In the genomic region with DNA sequence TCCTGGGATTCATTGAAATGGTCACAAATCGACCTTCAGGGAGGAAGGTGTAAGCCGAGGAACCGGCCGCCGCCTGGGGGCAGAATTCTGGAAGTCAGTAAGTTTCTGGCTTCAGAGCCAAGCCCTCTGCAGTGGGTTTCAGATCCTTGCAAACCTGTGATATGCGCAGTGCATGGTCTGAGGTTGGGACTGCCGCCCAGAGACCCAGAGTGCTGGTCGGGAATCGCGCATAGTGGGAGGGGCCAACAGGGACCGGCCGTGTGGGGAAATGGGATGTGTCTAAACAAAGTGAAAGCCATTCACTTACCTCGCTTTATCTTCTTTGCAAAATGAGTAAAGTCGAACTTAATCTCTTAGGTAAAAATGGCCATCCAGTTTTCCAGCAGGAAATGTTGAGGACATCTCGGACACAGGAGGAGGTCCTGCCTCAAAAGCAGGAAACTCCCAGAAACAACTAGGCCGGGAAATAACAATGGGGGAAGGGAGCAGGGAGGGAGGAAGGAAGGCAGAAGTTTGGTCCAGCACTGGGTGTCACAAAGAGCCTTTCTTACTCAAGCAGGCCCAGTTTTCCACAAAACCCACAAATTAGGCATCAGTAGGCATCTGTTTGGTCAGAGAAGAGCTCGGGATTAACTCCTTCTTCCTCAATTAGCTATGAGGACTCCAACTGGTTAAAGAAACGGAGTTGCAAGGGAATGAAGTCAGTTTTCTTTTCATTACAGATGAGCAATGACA, we compare ENCODE assay signal across 8 mouse cellular contexts. TPM values are rescaled to one million over a fixed set of nuclear protein-coding genes. Genes with fewer than 3 reads are reported as not detected.
DNase-seq lines count a peak whose midpoint lies in the region; ATAC-seq lines count a peak whose summit lies in the region.

No protein-coding gene starts in this region.

- ATAC-seq in embryonic facial prominence, embryonic 14.5 days (ENCODE audit: low read depth): peak; percentile 95
- peak; percentile 93 for ATAC-seq in heart, embryonic 12.5 days (ENCODE audit: insufficient number of reproducible peaks, low FRiP score)
- ATAC-seq in kidney, embryonic 15.5 days (replicated peaks; ENCODE audit: low FRiP score): peak; percentile 99
- peak; percentile 84 for ATAC-seq in liver, embryonic 11.5 days (replicated peaks; ENCODE audit: low FRiP score)

- H3K9ac ChIP-seq in embryonic facial prominence, embryonic 14.5 days (ENCODE audit: low read depth, low read length): peak overlapping the region; percentile 55
- peak overlapping the region; percentile 55 for H3K9ac ChIP-seq in heart, embryonic 12.5 days
- peak overlapping the region; percentile 21; the same call in 1 of the 2 replicates for H3K9ac ChIP-seq in kidney, embryonic 15.5 days
- peak overlapping the region; percentile 52 for H3K9ac ChIP-seq in liver, embryonic 11.5 days (ENCODE audit: low read depth, low read length)

- H3K27ac ChIP-seq in embryonic facial prominence, embryonic 14.5 days (replicated peaks; ENCODE audit: low read depth, low read length): peak overlapping the region; percentile 63
- H3K27ac ChIP-seq in heart, embryonic 12.5 days (ENCODE audit: poor library complexity, severe bottlenecking): peak overlapping the region; percentile 61
- H3K27ac ChIP-seq in kidney, embryonic 15.5 days: peak overlapping the region; percentile 84
- H3K27ac ChIP-seq in liver, embryonic 11.5 days (ENCODE audit: low read depth, low read length): no peak overlapping the region; the same call in 1 of the 2 replicates

- 7% methylated on average over 18 of the region's 18 CpGs for WGBS in embryonic facial prominence, embryonic 14.5 days
- WGBS in heart, embryonic 12.5 days: 12% methylated on average over 18 of the region's 18 CpGs
- 11% methylated on average over 18 of the region's 18 CpGs for WGBS in kidney, embryonic 15.5 days
- WGBS in liver, embryonic 11.5 days: 7% methylated on average over 18 of the region's 18 CpGs

- peak overlapping the region; percentile 42 for H3K4me3 ChIP-seq in embryonic facial prominence, embryonic 14.5 days (ENCODE audit: low read depth, low read length)
- peak overlapping the region; percentile 50 for H3K4me3 ChIP-seq in heart, embryonic 12.5 days
- H3K4me3 ChIP-seq in kidney, embryonic 15.5 days (replicated peaks): peak overlapping the region; percentile 42
- peak overlapping the region; percentile 51 for H3K4me3 ChIP-seq in liver, embryonic 11.5 days (ENCODE audit: low read depth, low read length)

- H3K4me2 ChIP-seq in embryonic facial prominence, embryonic 14.5 days (ENCODE audit: low read depth, low read length): peak overlapping the region; percentile 57
- H3K4me2 ChIP-seq in heart, embryonic 12.5 days: peak overlapping the region; percentile 68
- peak overlapping the region; percentile 56 for H3K4me2 ChIP-seq in kidney, embryonic 15.5 days
- peak overlapping the region; percentile 71 for H3K4me2 ChIP-seq in liver, embryonic 11.5 days

- H3K27me3 ChIP-seq in embryonic facial prominence, embryonic 14.5 days (replicated peaks; ENCODE audit: control insufficient read depth, insufficient read depth, low read length): no peaks in the 10 kb centered on the region
- no peaks in the 10 kb centered on the region for H3K27me3 ChIP-seq in heart, embryonic 12.5 days (replicated peaks)
- H3K27me3 ChIP-seq in kidney, embryonic 15.5 days: no peaks in the 10 kb centered on the region
- no peaks in the 10 kb centered on the region for H3K27me3 ChIP-seq in liver, embryonic 11.5 days (replicated peaks; ENCODE audit: control insufficient read depth, insufficient read depth, low read length)
- no peaks in the 10 kb centered on the region for H3K27me3 ChIP-seq in splenic B cell, adult 2 months (ENCODE audit: control insufficient read depth, insufficient read depth, low read length, poor library complexity, severe bottlenecking)

- peaks cover 8% of the 10 kb centered on the region; the same call in 1 of the 2 replicates for H3K4me1 ChIP-seq in embryonic facial prominence, embryonic 14.5 days (ENCODE audit: control insufficient read depth, insufficient read depth, low read length)
- H3K4me1 ChIP-seq in heart, embryonic 12.5 days (replicated peaks): no peaks in the 10 kb centered on the region; the same call in 1 of the 2 replicates
- peaks cover 10% of the 10 kb centered on the region for H3K4me1 ChIP-seq in kidney, embryonic 15.5 days
- no peaks in the 10 kb centered on the region for H3K4me1 ChIP-seq in liver, embryonic 11.5 days (replicated peaks; ENCODE audit: control insufficient read depth, insufficient read depth, low read length)

- no peaks in the 10 kb centered on the region for H3K36me3 ChIP-seq in embryonic facial prominence, embryonic 14.5 days (ENCODE audit: control insufficient read depth, insufficient read depth, low read length)
- no peaks in the 10 kb centered on the region for H3K36me3 ChIP-seq in heart, embryonic 12.5 days
- H3K36me3 ChIP-seq in kidney, embryonic 15.5 days: no peaks in the 10 kb centered on the region
- H3K36me3 ChIP-seq in liver, embryonic 11.5 days (ENCODE audit: control insufficient read depth, insufficient read depth, low read length): no peaks in the 10 kb centered on the region
- no peaks in the 10 kb centered on the region for H3K36me3 ChIP-seq in splenic B cell, adult 2 months (ENCODE audit: control insufficient read depth, insufficient read depth, low read length, poor library complexity, severe bottlenecking)

- peak; percentile 87 for DNase-seq in 3134 (ENCODE audit: extremely low read depth, insufficient read length, low spot score)
- peak; percentile 81 for DNase-seq in adrenal gland, postnatal 10 days
- peak; percentile 86 for DNase-seq in embryonic facial prominence, embryonic 14.5 days (ENCODE audit: low spot score)
- DNase-seq in liver, embryonic 11.5 days (ENCODE audit: low spot score): peak; percentile 48
- peak; percentile 44 for DNase-seq in naive thymus-derived CD4-positive, alpha-beta T cell, adult 2 months (ENCODE audit: low read depth)
- DNase-seq in splenic B cell, adult 2 months (ENCODE audit: low read depth, low spot score): peak; percentile 59

- no peaks in the 10 kb centered on the region for H3K9me3 ChIP-seq in embryonic facial prominence, embryonic 14.5 days (ENCODE audit: control insufficient read depth, low read length)
- H3K9me3 ChIP-seq in heart, embryonic 12.5 days (replicated peaks): no peaks in the 10 kb centered on the region
- no peaks in the 10 kb centered on the region for H3K9me3 ChIP-seq in kidney, embryonic 15.5 days (replicated peaks)
- H3K9me3 ChIP-seq in liver, embryonic 11.5 days (ENCODE audit: control insufficient read depth, low read length): no peaks in the 10 kb centered on the region

RNA-seq across cellular contexts. Expression of a gene that starts 0.6 kb away (rescaled TPM):
- 1 to 10 TPM; 6.6 to 7.7 TPM for total RNA-seq in adrenal gland, postnatal 10 days (2021)
- 2.1 and 2.6 TPM in 2 replicates for polyA plus RNA-seq in embryonic facial prominence, embryonic 14.5 days (2014; fragmentation: Nextera tagmentation; extraction: Ambion mirVana)
- polyA plus RNA-seq in heart, embryonic 12.5 days (2016; fragmentation: Nextera tagmentation; extraction: Ambion mirVana): 2.2 and 3.8 TPM in 2 replicates
- 3.2 and 4.1 TPM in 2 replicates for polyA plus RNA-seq in kidney, embryonic 15.5 days (2015; fragmentation: Nextera tagmentation; extraction: Ambion mirVana)
- polyA plus RNA-seq in liver, embryonic 11.5 days (2014; fragmentation: Nextera tagmentation; extraction: Ambion mirVana): 0.71 and 1.0 TPM in 2 replicates

RNA-seq across cellular contexts. Expression of a gene that starts 28.2 kb away (rescaled TPM):
- total RNA-seq in adrenal gland, postnatal 10 days (2021): 1 to 10 TPM; 7.9 to 8.7 TPM
- 17.2 and 17.6 TPM in 2 replicates for polyA plus RNA-seq in embryonic facial prominence, embryonic 14.5 days (2014; fragmentation: Nextera tagmentation; extraction: Ambion mirVana)
- polyA plus RNA-seq in heart, embryonic 12.5 days (2016; fragmentation: Nextera tagmentation; extraction: Ambion mirVana): 5.4 TPM in 2 replicates
- polyA plus RNA-seq in kidney, embryonic 15.5 days (2015; fragmentation: Nextera tagmentation; extraction: Ambion mirVana): 47.0 and 48.4 TPM in 2 replicates
- polyA plus RNA-seq in liver, embryonic 11.5 days (2014; fragmentation: Nextera tagmentation; extraction: Ambion mirVana): 5.1 and 5.7 TPM in 2 replicates
